Mouse (Mus musculus) cerebellum, adult 18-20 months (tissue): ENCODE results near the gene Bcl9.

Source experiments
- DNase-seq, 2 experiments: peaks; one replicate each; pipeline ENCODE4 v3.0.0; 2021

Gene Bcl9

GRCm38 (mm10) chr3:97294334-97294733 lies 3.4 kb downstream of the Bcl9 start:
- no peak for DNase-seq

- DNase-seq, result no peak
Measured at GRCm38 (mm10) chr3:97284878-97285277, 12.8 kb downstream of the Bcl9 start.

GRCm38 (mm10) chr3:97284056-97284455 lies 13.7 kb downstream of the Bcl9 start:
- peak; percentile 44 to 54 for DNase-seq

GRCm38 (mm10) chr3:97281426-97281825 lies 16.3 kb downstream of the Bcl9 start:
- no peak for DNase-seq

GRCm38 (mm10) chr3:97275708-97276107 lies 22.0 kb downstream of the Bcl9 start:
- no peak for DNase-seq

GRCm38 (mm10) chr3:97274516-97275230 lies 23.0 kb downstream of the Bcl9 start:
- DNase-seq, result no peak

- no peak for DNase-seq
Measured at GRCm38 (mm10) chr3:97273876-97274275, 23.8 kb downstream of the Bcl9 start.

GRCm38 (mm10) chr3:97265667-97266415 lies 31.9 kb downstream of the Bcl9 start:
- no peak for DNase-seq

GRCm38 (mm10) chr3:97262235-97262634 lies 35.5 kb downstream of the Bcl9 start:
- no peak for DNase-seq

GRCm38 (mm10) chr3:97255706-97256339 lies 41.9 kb downstream of the Bcl9 start:
- DNase-seq, result no peak

GRCm38 (mm10) chr3:97254861-97255465 lies 42.8 kb downstream of the Bcl9 start:
- no peak for DNase-seq

GRCm38 (mm10) chr3:97253823-97254600 lies 43.7 kb downstream of the Bcl9 start:
- DNase-seq, result no peak

GRCm38 (mm10) chr3:97252896-97253295 lies 44.8 kb downstream of the Bcl9 start:
- no peak for DNase-seq

- DNase-seq, result no peak
Measured at GRCm38 (mm10) chr3:97242629-97243167, 55.0 kb downstream of the Bcl9 start.

GRCm38 (mm10) chr3:97241826-97242225 lies 55.9 kb downstream of the Bcl9 start:
- DNase-seq, result no peak

- DNase-seq, result no peak
Measured at GRCm38 (mm10) chr3:97239793-97240192, 57.9 kb downstream of the Bcl9 start.

- no peak for DNase-seq
Measured at GRCm38 (mm10) chr3:97239316-97239715, 58.4 kb downstream of the Bcl9 start.

- no peak for DNase-seq
Measured at GRCm38 (mm10) chr3:97238521-97238920, 59.2 kb downstream of the Bcl9 start.

GRCm38 (mm10) chr3:97237403-97237802 lies 60.3 kb downstream of the Bcl9 start:
- no peak for DNase-seq

- DNase-seq, result no peak
Measured at GRCm38 (mm10) chr3:97234797-97235196, 62.9 kb downstream of the Bcl9 start.

GRCm38 (mm10) chr3:97232328-97232727 lies 65.4 kb downstream of the Bcl9 start:
- no peak for DNase-seq

GRCm38 (mm10) chr3:97231857-97232256 lies 65.9 kb downstream of the Bcl9 start:
- no peak for DNase-seq
